Mouse (Mus musculus) thymus, adult 2 months (tissue): ENCODE results near the gene Gm49425.

Experiments
- CTCF ChIP-seq: fragments of 200-500 bp; IDR thresholded peaks from 2 replicates; pipeline ENCODE4 v1.5.1; 2012; ENCODE audit warnings: mild to moderate bottlenecking, control low read depth, low read length, moderate library complexity, borderline replicate concordance; ENCODE audit not compliant: control insufficient read depth, poor library complexity, insufficient read depth; ENCODE audit errors: extremely low read depth
- POLR2A ChIP-seq: fragments of 200-500 bp; IDR thresholded peaks from 2 replicates; pipeline ENCODE4 v1.6.1; 2012; ENCODE audit warnings: mild to moderate bottlenecking, low read length, control low read depth, moderate library complexity; ENCODE audit not compliant: control insufficient read depth, poor library complexity, insufficient read depth; ENCODE audit errors: extremely low read depth

DNA sequence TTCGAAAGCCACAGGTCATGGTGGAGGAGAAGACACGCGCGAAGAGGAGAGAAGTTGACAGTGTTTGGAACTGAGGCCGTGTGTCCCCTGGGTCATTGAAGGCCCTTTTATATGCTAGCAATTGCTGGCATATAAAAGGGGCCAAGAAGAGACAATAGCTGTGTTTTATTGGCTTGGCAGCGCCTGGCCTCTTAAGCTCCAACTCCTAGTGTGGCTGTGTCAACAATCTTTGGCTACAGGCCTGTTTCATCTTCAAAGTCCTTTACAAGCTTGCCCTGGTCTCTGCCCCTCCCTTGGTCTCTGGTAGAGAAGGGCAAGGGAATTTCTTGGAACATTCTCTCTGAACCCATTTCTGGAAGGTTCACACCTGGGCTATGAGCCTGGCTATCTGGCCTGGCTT lies 25.6 kb downstream of the Gm49425 start, which contains the start of gene Krt83:
- no peak for TF ChIP-seq CTCF
- no peak for TF ChIP-seq POLR2A
